Mouse (Mus musculus) embryonic facial prominence, embryonic 13.5 days (tissue): ENCODE measurements around the gene Tmem14c. TPM values are rescaled to one million over a fixed set of nuclear protein-coding genes. Genes with fewer than 3 reads are reported as not detected.

Experiments
- ATAC-seq: fragments of 200-750 bp; cut with Nextera tagmentation; 2 replicates; pipeline ENCODE4 v1.8.0; 2017; ENCODE audit warnings: low read depth; ENCODE audit not compliant: insufficient number of reproducible peaks, insufficient read depth, low FRiP score, low TSS enrichment
- H3K27ac ChIP-seq: fragments of 300-500 bp; sonication (generic); 2 replicates; pipeline ENCODE4 v1.5.1; 2015; ENCODE audit warnings: moderate library complexity, mild to moderate bottlenecking, inconsistent platforms
- H3K27me3 ChIP-seq: fragments of 300-500 bp; sonication (generic); 2 replicates; pipeline ENCODE4 v1.6.1; 2015; ENCODE audit warnings: mild to moderate bottlenecking, inconsistent platforms
- H3K36me3 ChIP-seq: fragments of 300-500 bp; sonication (generic); 2 replicates; pipeline ENCODE4 v1.6.1; 2015; ENCODE audit warnings: mild to moderate bottlenecking, inconsistent platforms
- H3K4me1 ChIP-seq: fragments of 300-500 bp; sonication (generic); 2 replicates; pipeline ENCODE4 v1.6.1; 2015; ENCODE audit warnings: inconsistent platforms
- H3K4me2 ChIP-seq: fragments of 300-500 bp; sonication (generic); 2 replicates; pipeline ENCODE4 v1.6.1; 2015; ENCODE audit warnings: moderate library complexity, mild to moderate bottlenecking, inconsistent platforms
- H3K4me3 ChIP-seq: fragments of 300-500 bp; sonication (generic); 2 replicates; pipeline ENCODE4 v1.5.1; 2015; ENCODE audit warnings: mild to moderate bottlenecking, inconsistent platforms
- H3K9ac ChIP-seq: fragments of 300-500 bp; sonication (generic); 2 replicates; pipeline ENCODE4 v1.6.1; 2015; ENCODE audit warnings: mild to moderate bottlenecking, inconsistent platforms
- H3K9me3 ChIP-seq: fragments of 300-500 bp; sonication (generic); 2 replicates; pipeline ENCODE4 v1.6.1; 2016; ENCODE audit warnings: inconsistent platforms
- WGBS: fragments of 180-500 bp; shearing (Covaris S2); methylation state at CpG from one replicate; pipeline ENCODE4 v1.1.7; 2015; ENCODE audit warnings: mixed read lengths; 5-methylcytosine and 5-hydroxymethylcytosine counted together
- polyA plus RNA-seq: library from polyadenylated mRNA; unstranded; fragments of >200 nt; fragmentation: Nextera tagmentation; extraction: Ambion mirVana; gene quantifications from 2 replicates; pipeline ENCODE4 v1.2.1, GENCODE M21; 2015

Gene Tmem14c
- polyA plus RNA-seq, result 201 and 204 TPM in 2 replicates

DNA sequence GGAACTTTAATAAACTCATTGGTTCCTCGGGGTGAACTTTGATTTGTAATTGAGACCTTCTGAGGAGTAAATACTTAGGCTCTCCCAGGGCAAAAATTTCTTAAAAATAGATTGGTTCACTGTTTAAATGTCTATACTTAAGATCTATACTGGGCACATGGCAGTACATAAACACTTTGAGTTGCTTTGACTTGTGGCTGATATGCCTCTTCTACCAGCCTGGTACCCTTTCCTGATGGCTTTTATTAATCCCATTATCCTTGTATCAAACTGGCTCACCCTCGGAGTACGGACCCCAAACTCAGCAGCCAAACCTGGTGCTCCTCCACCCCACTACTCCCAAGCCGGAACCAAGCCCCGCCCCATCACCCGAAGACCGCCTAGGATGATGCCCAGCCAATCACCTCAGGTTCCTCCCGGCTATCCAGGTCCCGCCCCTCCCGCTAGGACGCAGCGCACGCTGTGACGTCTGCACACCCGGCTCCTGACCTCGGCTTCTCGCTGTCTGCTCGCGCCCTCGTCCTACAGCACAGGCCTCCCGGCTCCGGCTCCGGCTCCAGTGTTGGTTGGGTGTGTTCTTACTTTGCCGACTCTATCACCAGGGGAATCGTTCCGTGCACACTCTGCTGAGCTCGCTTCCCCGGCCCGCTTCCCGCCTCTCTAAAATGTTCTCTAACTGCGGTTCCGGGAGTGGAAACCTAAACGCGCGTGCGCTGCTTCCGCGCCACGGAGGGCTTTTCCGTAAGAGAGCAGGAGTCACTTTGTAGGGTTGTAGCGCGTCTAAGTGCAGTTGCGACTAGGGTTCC is at the start of gene Tmem14c:
TSS of gene Tmem14c (plus strand) at position 464 of the 806 bp plus-strand sequence.
- H3K27ac ChIP-seq, result peak within 1 kb of the TSS; percentile 93
- H3K27me3 ChIP-seq, result no peaks in the 10 kb centered on the region
- peak; percentile 99 for ATAC-seq
- H3K36me3 ChIP-seq, result peaks cover 64% of the 10 kb centered on the region
- H3K4me3 ChIP-seq, result peak within 1 kb of the TSS; percentile 65
- peaks cover 20% of the 10 kb centered on the region for H3K4me1 ChIP-seq
- peak within 1 kb of the TSS; percentile 78 for H3K9ac ChIP-seq
- no peaks in the 10 kb centered on the region for H3K9me3 ChIP-seq
- peak within 1 kb of the TSS; percentile 83 for H3K4me2 ChIP-seq
- under 1% methylated on average over 43 of the region's 43 CpGs for WGBS

DNA sequence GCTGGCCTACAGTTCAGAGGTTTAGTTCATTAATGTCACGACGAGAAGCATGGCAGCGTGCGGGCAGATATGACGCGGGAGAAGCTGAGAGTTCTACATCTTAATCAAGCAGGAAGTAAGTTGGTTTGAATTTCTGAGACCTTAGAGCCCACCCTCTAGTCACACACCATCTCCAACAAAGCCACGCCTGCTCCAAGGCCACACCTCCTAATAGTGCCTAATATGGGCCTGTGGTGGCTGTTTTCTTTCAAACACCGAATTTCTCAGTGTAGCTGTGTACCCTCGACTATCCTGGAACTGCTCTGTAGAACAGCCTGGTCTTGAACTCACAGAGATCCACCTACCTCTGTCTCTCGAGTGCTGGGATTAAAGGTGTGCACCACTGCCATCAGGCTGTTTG is 48.5 kb upstream of the Tmem14c start:
- no peaks in the 10 kb centered on the region for H3K9me3 ChIP-seq
- H3K4me2 ChIP-seq, result no peak overlapping the region
- H3K9ac ChIP-seq, result no peak overlapping the region
- H3K36me3 ChIP-seq, result no peaks in the 10 kb centered on the region
- no peak overlapping the region for H3K4me3 ChIP-seq
- H3K27me3 ChIP-seq, result no peaks in the 10 kb centered on the region
- no peaks in the 10 kb centered on the region for H3K4me1 ChIP-seq
- H3K27ac ChIP-seq, result no peak overlapping the region
- WGBS, result 93% methylated on average over 10 of the region's 10 CpGs
- no peak for ATAC-seq

DNA sequence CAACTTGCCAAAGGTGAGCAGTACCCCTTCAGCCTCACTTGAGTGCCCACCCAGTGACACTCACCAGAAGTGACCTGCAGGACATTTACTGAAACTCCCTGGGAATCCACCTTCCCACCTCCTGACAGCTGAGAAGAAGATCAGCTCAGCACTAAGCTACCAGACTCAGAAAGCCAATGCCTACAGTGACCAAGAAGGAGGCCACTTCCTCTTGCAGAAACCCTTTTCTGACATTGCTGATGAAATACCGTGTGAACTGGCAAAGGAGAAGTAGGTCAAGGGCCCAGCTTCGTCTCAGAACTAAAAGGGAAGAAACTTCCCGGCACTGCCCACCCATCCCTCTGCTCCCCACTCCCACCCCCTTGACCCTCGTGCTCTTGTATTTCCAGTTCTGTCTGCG is 47.5 kb upstream of the Tmem14c start:
- Histone ChIP-seq H3K4me1 (no peaks in the 10 kb centered on the region), H3K27ac (no peak overlapping the region), H3K4me3 (no peak overlapping the region), H3K27me3 (no peaks in the 10 kb centered on the region), H3K9me3 (no peaks in the 10 kb centered on the region), H3K9ac (no peak overlapping the region), H3K4me2 (no peak overlapping the region), H3K36me3 (no peaks in the 10 kb centered on the region)
- no peak for ATAC-seq
- 72% methylated on average over 5 of the region's 5 CpGs for WGBS

DNA sequence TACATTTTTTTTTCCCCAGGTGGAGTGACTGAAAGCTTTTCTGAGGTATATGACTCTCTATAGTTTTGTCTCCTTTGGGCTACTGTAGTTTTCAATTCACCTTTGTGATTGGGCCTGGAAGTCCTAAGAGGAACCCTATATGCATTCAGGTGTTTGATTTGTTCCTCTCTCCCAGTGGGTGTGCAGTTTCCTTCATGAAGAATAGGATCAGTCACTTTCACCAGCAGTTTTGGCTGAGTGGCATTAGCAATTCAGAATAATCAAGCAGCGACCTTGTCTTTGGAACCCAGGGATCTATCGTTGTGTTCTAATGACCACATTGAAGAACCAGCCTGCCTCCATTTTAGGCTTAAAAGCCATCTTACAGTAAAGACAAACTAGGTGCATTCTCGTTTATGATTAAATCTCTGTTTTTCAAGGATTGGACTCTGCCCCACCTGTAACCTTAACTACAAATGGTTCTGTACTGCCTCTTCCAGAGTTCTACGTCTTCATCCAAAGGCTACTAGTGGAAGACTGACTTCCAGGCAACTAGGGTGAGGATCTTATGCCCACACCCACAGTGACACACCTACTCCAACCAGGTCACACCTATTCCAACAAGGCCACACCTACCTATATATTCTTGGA is 46.2 kb upstream of the Tmem14c start:
- 84% methylated on average over 4 of the region's 4 CpGs for WGBS
- no peak overlapping the region for H3K4me3 ChIP-seq

DNA sequence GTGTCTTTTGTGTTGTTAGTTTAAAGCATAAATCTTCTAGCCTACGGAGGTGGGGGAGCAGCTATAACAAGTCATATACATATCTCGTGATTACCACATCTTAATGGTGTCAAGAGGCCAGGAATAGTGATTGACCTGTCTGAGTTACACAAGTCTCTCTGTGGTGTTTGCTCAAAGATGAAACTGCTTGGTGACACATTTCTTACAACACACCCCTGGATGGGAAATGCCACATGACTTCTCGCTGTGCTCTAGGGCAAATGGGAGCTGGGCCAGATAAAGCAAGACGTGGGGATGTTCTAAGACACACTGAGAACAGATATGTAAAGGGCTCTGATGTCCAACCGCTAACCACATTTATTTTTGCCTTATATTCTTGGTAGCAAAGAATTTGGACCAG is 44.8 kb upstream of the Tmem14c start:
- Histone ChIP-seq H3K4me2 (no peak overlapping the region), H3K4me3 (no peak overlapping the region), H3K36me3 (no peaks in the 10 kb centered on the region), H3K9me3 (no peaks in the 10 kb centered on the region), H3K9ac (no peak overlapping the region), H3K4me1 (no peaks in the 10 kb centered on the region), H3K27ac (no peak overlapping the region), H3K27me3 (no peaks in the 10 kb centered on the region)
- 83% methylated on average over 5 of the region's 5 CpGs for WGBS
- ATAC-seq, result no peak

More for the DNA sequence above, 46.2 kb upstream of the Tmem14c start:
- no peaks in the 10 kb centered on the region for H3K4me1 ChIP-seq
- no peak overlapping the region for H3K4me2 ChIP-seq
- no peak overlapping the region for H3K9ac ChIP-seq
- no peaks in the 10 kb centered on the region for H3K27me3 ChIP-seq
- H3K27ac ChIP-seq, result no peak overlapping the region
- no peaks in the 10 kb centered on the region for H3K9me3 ChIP-seq
- no peaks in the 10 kb centered on the region for H3K36me3 ChIP-seq
- no peak for ATAC-seq

DNA sequence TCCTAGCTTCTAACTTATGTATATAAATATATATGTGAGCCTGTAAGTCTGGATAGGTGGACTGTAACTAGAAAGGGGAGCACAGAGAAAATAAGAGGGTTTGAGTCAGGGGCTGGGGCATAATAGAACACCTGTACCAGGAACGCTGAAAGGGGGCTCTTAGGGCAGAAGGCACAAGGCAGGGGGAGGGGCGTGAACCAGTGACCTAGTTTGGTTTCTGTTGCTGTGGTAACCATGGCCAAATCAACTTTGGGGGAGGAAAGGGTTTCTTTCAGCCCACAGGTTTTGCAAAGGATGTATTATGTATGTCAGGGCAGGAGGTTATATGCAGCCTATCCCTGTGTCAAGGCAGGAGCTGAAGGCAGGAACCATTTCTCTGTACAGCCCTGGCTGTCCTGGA is 44.3 kb upstream of the Tmem14c start:
- H3K27ac ChIP-seq, result no peak overlapping the region

DNA sequence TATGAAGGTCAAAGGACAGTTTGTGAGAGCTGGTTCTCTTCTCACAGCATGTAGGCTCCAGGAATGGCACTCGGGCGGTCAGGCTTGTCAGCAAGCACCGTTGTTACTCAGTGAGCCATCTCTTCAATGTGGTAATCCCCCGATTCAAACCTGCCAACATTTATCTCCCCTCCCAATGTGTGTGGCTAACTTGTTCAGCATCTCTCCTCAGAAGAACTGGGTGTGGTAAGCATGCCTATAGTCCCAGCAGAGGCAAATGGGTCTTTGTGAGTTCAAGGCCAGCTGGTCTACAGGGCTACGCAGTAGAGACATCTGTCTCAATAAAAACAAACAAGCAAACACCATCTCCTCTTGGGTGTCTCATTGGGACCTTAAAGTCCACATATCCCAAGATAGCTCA is 43.1 kb upstream of the Tmem14c start:
- no peak for ATAC-seq
- no peaks in the 10 kb centered on the region for H3K27me3 ChIP-seq
- H3K4me1 ChIP-seq, result no peaks in the 10 kb centered on the region
- 91% methylated on average over 5 of the region's 5 CpGs for WGBS
- no peak overlapping the region for H3K27ac ChIP-seq
- H3K4me2 ChIP-seq, result no peak overlapping the region
- H3K9ac ChIP-seq, result no peak overlapping the region
- H3K36me3 ChIP-seq, result no peaks in the 10 kb centered on the region
- H3K4me3 ChIP-seq, result no peak overlapping the region
- H3K9me3 ChIP-seq, result no peaks in the 10 kb centered on the region

More for the DNA sequence above, 44.3 kb upstream of the Tmem14c start:
- no peak for ATAC-seq
- Histone ChIP-seq H3K4me1 (no peaks in the 10 kb centered on the region), H3K9ac (no peak overlapping the region), H3K4me3 (no peak overlapping the region), H3K4me2 (no peak overlapping the region), H3K9me3 (no peaks in the 10 kb centered on the region), H3K27me3 (no peaks in the 10 kb centered on the region), H3K36me3 (no peaks in the 10 kb centered on the region)
- 80% methylated on average over 2 of the region's 2 CpGs for WGBS

DNA sequence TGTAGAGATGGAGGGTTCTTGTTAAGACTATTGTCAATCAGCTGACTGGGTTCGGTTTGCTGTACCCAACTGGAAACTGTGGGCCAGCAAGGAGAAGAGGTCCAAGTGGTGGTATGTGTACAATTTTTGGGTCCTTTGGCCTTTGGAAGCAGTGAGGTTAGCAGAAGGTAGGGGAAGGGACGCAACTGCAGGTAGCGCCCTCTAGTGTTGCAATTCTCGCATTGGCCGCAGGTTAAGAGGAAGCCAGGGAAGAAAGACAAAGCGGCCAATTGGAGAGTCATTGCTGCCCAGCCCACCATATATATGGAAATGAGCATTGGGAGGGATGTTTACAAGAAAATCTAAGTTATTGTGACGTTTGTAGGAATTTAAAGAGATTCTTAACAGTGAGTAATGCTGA is 38.5 kb upstream of the Tmem14c start:
- Histone ChIP-seq H3K4me3 (no peak overlapping the region), H3K4me2 (no peak overlapping the region), H3K36me3 (no peaks in the 10 kb centered on the region), H3K27ac (no peak overlapping the region), H3K27me3 (no peaks in the 10 kb centered on the region), H3K9ac (no peak overlapping the region), H3K9me3 (no peaks in the 10 kb centered on the region), H3K4me1 (no peaks in the 10 kb centered on the region)
- 13% methylated on average over 7 of the region's 7 CpGs for WGBS
- no peak for ATAC-seq

DNA sequence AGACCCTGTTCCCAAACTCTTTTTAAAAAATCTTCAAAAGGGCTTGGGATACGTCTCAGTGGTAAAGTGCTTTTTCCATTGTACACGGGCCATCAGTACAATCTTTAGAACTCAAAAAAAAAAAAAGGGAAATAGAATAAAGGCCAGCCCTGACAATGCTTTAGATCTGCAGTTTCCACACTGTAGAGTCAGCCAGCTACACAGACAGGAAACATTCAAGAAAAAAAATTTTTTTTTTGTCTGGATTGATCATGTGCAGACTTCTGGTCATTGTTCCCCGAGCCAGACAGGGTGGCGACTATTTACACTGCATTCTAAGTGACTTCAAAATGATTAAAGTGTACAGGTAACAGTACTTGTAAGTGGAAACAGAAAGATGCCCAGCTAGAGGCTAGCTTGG is 37.4 kb upstream of the Tmem14c start:
- Histone ChIP-seq H3K9ac (no peak overlapping the region), H3K4me3 (no peak overlapping the region), H3K4me1 (no peaks in the 10 kb centered on the region), H3K4me2 (no peak overlapping the region), H3K9me3 (no peaks in the 10 kb centered on the region), H3K27me3 (no peaks in the 10 kb centered on the region), H3K36me3 (no peaks in the 10 kb centered on the region), H3K27ac (no peak overlapping the region)
- no peak for ATAC-seq
- 69% methylated on average over 4 of the region's 4 CpGs for WGBS

DNA sequence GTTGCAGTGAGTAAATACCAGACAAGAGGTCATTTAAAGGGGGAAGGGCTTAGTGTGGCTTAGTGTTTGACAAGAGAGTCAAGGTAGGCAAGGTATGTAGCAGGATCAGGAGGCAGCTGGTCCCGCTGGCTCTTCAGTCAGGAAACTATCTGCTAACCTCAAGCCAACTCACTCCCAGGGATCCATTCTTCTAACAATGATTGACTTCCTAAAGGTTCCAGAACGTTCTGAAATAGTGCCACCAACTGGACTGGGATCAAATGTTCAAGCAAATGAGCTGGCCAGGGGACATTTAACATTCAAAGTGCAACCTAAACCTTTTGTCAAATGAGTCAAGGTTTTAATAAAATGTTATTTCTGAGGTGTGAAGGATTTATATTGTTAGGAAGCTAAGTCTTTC is 36.8 kb upstream of the Tmem14c start:
- H3K27ac ChIP-seq, result no peak overlapping the region
- 54% methylated on average over 2 of the region's 2 CpGs for WGBS
- H3K36me3 ChIP-seq, result no peaks in the 10 kb centered on the region
- no peaks in the 10 kb centered on the region for H3K4me1 ChIP-seq
- ATAC-seq, result no peak
- H3K27me3 ChIP-seq, result no peaks in the 10 kb centered on the region
- H3K9me3 ChIP-seq, result no peaks in the 10 kb centered on the region
- no peak overlapping the region for H3K4me3 ChIP-seq
- H3K9ac ChIP-seq, result no peak overlapping the region
- H3K4me2 ChIP-seq, result no peak overlapping the region

DNA sequence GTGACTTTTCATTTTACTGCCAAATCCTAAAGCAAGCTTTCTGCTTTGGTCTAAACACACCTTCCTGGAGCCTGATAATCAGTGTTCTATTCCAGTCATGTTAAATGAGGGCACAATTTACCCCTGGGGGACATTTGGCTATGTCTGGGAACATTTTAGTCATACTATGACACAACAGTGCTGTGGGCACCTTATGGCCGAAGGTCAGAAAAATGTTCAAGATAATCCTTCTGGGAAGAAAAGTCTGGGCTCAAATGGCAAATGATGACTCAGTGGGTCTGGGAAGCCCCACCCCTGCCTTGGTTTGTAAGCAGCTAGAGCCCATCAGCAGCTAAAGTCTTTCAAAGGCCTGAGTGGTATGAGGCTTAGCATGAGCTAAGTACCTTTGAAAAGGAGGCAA is 33.3 kb upstream of the Tmem14c start:
- no peaks in the 10 kb centered on the region for H3K36me3 ChIP-seq
- no peaks in the 10 kb centered on the region for H3K9me3 ChIP-seq
- no peak overlapping the region for H3K4me3 ChIP-seq
- H3K9ac ChIP-seq, result no peak overlapping the region
- ATAC-seq, result no peak
- H3K27ac ChIP-seq, result no peak overlapping the region
- H3K4me2 ChIP-seq, result no peak overlapping the region
- WGBS, result 72% methylated on average over 1 of the region's 1 CpGs
- no peaks in the 10 kb centered on the region for H3K4me1 ChIP-seq
- no peaks in the 10 kb centered on the region for H3K27me3 ChIP-seq

DNA sequence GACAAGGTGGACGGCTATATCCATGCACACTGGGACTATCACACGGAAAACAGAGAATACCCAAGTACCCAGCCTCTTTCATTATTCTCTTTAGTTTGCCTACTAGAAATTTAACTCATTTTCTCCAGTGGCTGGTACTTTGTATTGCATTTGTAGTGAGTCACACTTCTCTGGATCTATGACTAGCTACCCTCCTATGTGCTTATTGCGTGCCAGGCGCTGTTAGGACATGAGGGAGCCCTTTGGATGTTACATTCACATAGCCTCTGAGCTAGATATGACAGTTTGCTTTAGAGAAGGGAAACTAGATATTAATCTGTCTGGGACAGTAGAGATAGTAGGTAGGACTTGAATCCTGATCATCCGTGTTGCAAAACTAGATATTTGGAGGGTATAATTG is 30.0 kb upstream of the Tmem14c start:
- no peak for ATAC-seq
- no peak overlapping the region for H3K4me2 ChIP-seq
- no peak overlapping the region for H3K4me3 ChIP-seq
- H3K36me3 ChIP-seq, result no peaks in the 10 kb centered on the region
- no peak overlapping the region for H3K9ac ChIP-seq
- WGBS, result 93% methylated on average over 5 of the region's 5 CpGs
- H3K9me3 ChIP-seq, result no peaks in the 10 kb centered on the region
- no peaks in the 10 kb centered on the region for H3K4me1 ChIP-seq
- no peak overlapping the region for H3K27ac ChIP-seq
- H3K27me3 ChIP-seq, result no peaks in the 10 kb centered on the region
